Mouse (Mus musculus): ENCODE measurements around the gene Selenon. TPM values are rescaled to one million over a fixed set of nuclear protein-coding genes. Genes with fewer than 3 reads are reported as not detected.

The Selenon gene
- polyA plus RNA-seq, 1 experiment: 33.3 TPM

DNA sequence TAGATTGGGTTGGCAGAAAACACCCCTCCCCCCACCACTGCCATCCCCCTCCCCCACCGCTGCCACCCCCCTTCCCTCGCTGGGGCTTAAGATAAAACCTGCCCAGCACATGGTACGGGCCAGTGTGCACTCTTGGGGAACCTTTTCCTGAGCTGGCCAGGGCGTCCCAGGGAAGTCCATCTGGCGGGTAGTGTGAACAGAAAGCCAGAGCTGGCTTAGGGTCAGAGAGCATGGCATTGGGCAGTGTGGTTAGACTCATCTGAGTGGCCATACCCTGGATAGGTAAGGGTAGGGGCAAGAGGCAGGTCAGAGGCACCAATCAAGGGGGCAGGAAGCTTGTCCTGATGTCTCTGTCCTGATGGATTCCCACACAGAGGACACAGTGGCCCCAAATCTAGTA lies 27.7 kb upstream of the Selenon start:
- TF ChIP-seq POLR2A (IDR thresholded peaks at IDR 0.05; ENCODE audit: borderline replicate concordance, low read depth, low read length): no peak
- TF ChIP-seq CTCF (IDR thresholded peaks at IDR 0.05; ENCODE audit: low read depth, low read length): no peak

DNA sequence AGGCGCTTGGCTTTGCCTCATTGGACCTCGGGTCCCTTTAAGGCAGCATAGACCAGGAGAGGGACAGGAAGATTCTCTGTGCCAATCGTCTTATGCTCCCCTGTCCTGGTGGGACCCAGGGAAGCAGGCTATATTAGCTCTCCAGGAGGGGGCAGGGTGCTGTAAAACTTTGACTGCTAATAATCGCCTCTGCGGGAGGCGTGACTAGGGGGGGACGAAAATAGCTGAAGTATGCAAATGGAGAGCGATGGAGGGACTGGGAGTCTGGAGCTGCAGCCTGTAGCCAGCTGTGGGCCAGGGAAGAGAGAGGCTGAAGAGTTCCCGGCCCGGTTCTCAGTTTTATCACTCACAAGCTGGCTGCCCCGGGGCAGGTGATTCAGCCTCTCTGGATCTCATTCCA lies 27.2 kb upstream of the Selenon start:
- Histone ChIP-seq H3K4me1 (ENCODE audit: control insufficient read depth, insufficient read depth, low read length) (0 out of 2 replicates have a peak, but pooled peaks cover 5% of the 10 kb centered on the region), H3K27ac (ENCODE audit: insufficient read depth, low read depth, low read length) (no peak overlapping the region), H3K4me3 (ENCODE audit: insufficient read depth, low read length) (no peak overlapping the region)
- TF ChIP-seq POLR2A (IDR thresholded peaks at IDR 0.05; ENCODE audit: borderline replicate concordance, low read depth, low read length) (no peak), CTCF (IDR thresholded peaks at IDR 0.05; ENCODE audit: low read depth, low read length) (no peak)

More for the DNA sequence above, 27.7 kb upstream of the Selenon start:
- Histone ChIP-seq H3K4me1 (ENCODE audit: control insufficient read depth, insufficient read depth, low read length) (peaks cover 9% of the 10 kb centered on the region; the same call in 1 of the 2 replicates), H3K27ac (ENCODE audit: insufficient read depth, low read depth, low read length) (no peak overlapping the region), H3K4me3 (ENCODE audit: insufficient read depth, low read length) (no peak overlapping the region)

DNA sequence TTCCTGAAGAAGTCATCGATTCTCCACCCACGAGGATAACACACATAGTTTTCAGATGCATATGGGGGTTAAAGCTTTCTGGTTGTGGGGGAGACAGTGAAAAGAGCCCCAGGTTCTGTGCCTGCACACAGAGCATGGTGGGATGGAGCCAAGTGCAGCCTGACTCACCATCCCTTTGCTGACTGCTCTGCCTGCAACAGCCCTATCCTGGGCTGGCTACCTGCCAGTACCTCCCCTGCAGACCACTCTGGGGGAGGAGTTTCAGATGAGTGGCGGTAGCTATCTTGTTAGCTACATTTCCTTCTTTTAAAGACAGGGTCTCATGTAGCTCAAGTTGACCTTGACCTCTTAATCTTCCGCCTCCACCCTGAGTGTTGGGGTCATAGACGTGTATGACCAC lies 26.4 kb upstream of the Selenon start:
- no peak overlapping the region for H3K4me3 ChIP-seq (ENCODE audit: insufficient read depth, low read length)
- no peaks in the 10 kb centered on the region for H3K4me1 ChIP-seq (ENCODE audit: control insufficient read depth, insufficient read depth, low read length)
- TF ChIP-seq CTCF (IDR thresholded peaks at IDR 0.05; ENCODE audit: low read depth, low read length) (no peak), POLR2A (IDR thresholded peaks at IDR 0.05; ENCODE audit: borderline replicate concordance, low read depth, low read length) (no peak)
- H3K27ac ChIP-seq (ENCODE audit: insufficient read depth, low read depth, low read length): no peak overlapping the region

DNA sequence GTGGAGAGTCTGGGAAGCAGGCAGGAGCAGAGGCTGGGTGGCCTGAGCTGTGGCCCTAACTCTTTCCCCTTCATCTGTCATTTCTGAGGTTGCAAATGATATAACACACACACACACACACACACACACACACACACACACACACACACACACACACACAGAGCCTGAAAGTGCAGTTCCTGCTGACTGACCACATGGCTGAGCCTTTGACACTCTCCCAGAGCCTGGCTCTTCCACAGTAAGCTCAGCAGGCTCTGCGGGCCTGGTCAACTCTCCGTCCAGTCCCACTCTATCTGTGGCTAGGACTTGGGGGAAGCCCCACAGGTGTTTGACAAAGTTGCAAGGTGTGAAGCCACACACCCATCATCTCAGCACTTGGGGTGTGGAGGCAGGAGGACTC lies 25.3 kb upstream of the Selenon start:
- no peak overlapping the region for H3K4me3 ChIP-seq (ENCODE audit: insufficient read depth, low read length)
- TF ChIP-seq POLR2A (IDR thresholded peaks at IDR 0.05; ENCODE audit: borderline replicate concordance, low read depth, low read length) (no peak), CTCF (IDR thresholded peaks at IDR 0.05; ENCODE audit: low read depth, low read length) (no peak)
- no peaks in the 10 kb centered on the region for H3K4me1 ChIP-seq (ENCODE audit: control insufficient read depth, insufficient read depth, low read length)
- H3K27ac ChIP-seq (ENCODE audit: insufficient read depth, low read depth, low read length): no peak overlapping the region

DNA sequence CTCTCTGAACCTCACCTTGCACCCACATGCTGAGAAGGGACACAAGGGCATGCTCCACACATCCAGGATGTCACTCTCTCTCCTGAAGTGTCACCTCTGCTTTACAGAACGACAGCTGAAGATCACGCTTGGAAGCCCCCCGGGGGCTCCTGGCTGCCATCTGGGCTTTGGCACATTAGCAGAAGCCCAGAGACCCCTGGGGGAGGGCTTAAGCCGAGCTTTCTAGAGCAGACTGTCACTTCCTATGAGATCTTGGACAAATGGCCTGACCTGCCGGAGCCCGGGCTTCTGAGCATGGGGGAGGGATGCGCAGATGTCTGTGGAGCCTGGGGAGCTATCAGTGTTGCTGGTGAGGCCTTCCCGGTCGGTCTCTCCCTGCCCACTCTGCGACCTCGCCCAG lies 23.5 kb upstream of the Selenon start:
- no peak overlapping the region for H3K27ac ChIP-seq (ENCODE audit: insufficient read depth, low read depth, low read length)
- H3K4me3 ChIP-seq (ENCODE audit: insufficient read depth, low read length): no peak overlapping the region
- H3K4me1 ChIP-seq (ENCODE audit: control insufficient read depth, insufficient read depth, low read length): no peaks in the 10 kb centered on the region
- TF ChIP-seq POLR2A (IDR thresholded peaks at IDR 0.05; ENCODE audit: borderline replicate concordance, low read depth, low read length): no peak
- TF ChIP-seq CTCF (IDR thresholded peaks at IDR 0.05; ENCODE audit: low read depth, low read length): no peak

DNA sequence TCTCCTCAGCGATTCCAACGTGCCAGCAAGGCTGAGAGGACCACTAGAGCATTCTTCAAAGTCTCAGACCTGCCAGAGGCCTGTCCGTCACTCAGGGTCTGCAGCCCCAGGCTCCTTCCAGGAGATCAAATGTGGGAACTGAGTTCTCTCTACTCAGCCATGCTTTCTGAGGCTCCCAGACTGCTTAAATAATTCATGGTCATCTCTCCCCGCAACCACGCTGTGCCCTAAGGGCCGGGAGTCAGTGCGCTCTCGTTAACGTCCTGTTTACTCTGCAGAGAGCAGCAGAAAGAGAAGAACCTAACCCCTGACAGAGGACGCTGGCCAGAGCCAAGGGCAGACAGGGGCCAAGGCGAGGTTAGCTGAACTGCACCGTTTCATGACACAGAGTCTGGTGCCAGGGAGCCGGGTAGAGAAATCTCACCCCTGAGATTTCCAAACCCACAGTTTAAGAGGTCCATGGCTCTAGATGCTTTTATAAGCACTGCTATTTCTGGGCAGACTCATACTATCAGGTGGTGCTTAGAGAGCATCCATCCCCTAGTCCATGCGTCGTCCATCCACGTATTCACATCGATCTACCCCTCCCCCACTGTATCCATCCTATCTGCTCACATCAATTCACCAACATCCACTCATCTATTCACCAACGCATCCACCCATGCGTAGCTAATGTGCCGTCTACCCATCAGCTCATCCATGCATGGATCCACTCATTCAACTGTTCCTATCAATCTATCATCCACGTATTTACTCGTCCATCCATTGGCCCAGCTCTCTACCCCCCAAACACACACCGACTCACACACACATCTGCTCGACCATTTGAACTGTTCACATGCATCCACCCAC lies 20.7 kb upstream of the Selenon start:
- no peak overlapping the region for H3K4me3 ChIP-seq (ENCODE audit: insufficient read depth, low read length)
- H3K4me1 ChIP-seq (ENCODE audit: control insufficient read depth, insufficient read depth, low read length): no peaks in the 10 kb centered on the region
- H3K27ac ChIP-seq (ENCODE audit: insufficient read depth, low read depth, low read length): no peak overlapping the region
- TF ChIP-seq POLR2A (IDR thresholded peaks at IDR 0.05; ENCODE audit: borderline replicate concordance, low read depth, low read length) (no peak), CTCF (IDR thresholded peaks at IDR 0.05; ENCODE audit: low read depth, low read length) (no peak)

DNA sequence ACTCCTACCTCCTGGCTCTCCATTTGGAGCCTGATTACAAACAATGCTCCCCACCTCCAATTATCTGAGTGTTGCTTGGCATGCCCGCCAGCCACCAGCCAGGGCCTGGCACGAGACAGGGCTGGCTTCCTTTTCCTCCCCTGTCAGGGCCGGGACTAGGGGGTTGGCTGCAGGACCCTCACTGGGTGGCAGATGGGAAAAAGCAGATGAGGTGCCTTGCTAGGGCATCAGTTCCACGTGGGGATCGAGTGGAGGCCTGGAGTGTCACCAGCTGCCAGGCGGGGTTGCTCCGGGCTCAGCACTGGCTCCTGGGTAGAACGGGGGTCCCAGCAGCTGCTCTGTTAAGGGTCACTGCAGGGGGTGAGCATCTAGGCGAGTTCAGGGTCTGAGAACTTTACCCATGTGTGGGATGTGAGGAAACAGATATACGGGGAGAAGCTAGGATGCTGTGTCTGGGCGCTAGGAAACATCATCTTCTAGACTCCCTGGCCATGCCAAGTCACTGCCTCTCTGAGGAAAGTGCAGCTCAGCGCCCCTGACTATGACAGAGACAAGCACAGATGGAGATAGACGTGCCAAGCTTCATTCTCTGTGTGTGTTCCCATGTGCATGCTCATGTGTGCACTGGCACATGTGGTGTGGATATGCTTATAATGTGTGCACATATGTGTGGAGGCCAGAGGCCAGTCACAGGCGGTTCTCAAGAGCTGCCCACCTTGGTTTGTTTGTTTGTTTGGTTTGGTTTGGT lies 18.9 kb upstream of the Selenon start:
- TF ChIP-seq CTCF (IDR thresholded peaks at IDR 0.05; ENCODE audit: low read depth, low read length): no peak
- TF ChIP-seq POLR2A (IDR thresholded peaks at IDR 0.05; ENCODE audit: borderline replicate concordance, low read depth, low read length): no peak
- Histone ChIP-seq H3K27ac (ENCODE audit: insufficient read depth, low read depth, low read length) (no peak overlapping the region), H3K4me3 (ENCODE audit: insufficient read depth, low read length) (no peak overlapping the region), H3K4me1 (ENCODE audit: control insufficient read depth, insufficient read depth, low read length) (no peaks in the 10 kb centered on the region)

DNA sequence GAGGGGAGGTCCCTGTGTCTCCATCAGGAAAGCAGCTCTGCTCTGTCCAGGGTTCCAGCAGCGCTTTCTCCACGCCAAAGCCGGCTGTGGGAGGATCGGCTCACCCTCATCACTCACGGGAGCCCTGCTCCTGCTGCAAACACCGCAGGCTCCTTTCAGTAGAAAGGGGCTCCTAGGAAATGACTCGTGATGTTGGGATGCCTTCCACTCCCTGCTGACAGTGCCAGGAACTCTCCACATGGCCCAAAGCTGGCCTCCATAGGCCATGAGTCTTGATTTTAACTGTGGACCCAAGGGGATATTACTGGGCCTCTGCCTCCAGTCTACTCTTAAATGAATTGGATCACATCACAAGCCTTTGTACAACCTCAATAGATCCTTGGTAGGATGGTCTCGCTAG lies 17.9 kb upstream of the Selenon start:
- Histone ChIP-seq H3K27ac (ENCODE audit: insufficient read depth, low read depth, low read length) (no peak overlapping the region), H3K4me1 (ENCODE audit: control insufficient read depth, insufficient read depth, low read length) (no peaks in the 10 kb centered on the region), H3K4me3 (ENCODE audit: insufficient read depth, low read length) (no peak overlapping the region)
- TF ChIP-seq CTCF (IDR thresholded peaks at IDR 0.05; ENCODE audit: low read depth, low read length): no peak

DNA sequence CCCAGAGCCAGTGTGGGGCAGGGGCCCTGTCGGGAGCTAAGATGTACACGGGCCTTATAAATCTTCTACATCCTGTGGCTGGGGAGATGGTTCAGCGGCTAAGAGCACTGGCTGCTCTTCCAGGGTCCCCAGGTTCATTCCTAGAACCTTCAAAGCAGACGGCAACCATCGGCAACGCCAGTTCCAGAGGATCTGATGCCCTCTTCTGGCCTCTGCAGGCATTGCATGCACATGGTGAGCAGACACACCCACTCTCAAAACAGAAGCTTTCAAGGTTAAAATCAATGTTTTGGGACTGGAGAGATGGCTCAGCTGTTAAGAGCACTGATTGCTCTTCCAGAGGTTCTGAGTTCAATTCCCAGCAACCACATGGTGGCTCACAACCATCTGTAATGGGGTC lies 17.2 kb upstream of the Selenon start:
- 0 out of 2 replicates have a peak, but pooled peaks have one; percentile 16 for TF ChIP-seq CTCF (IDR thresholded peaks at IDR 0.05; ENCODE audit: low read depth, low read length)
- TF ChIP-seq POLR2A (IDR thresholded peaks at IDR 0.05; ENCODE audit: borderline replicate concordance, low read depth, low read length): no peak
- no peak overlapping the region for H3K4me3 ChIP-seq (ENCODE audit: insufficient read depth, low read length)
- H3K4me1 ChIP-seq (ENCODE audit: control insufficient read depth, insufficient read depth, low read length): no peaks in the 10 kb centered on the region

More for the DNA sequence above, 17.2 kb upstream of the Selenon start:
- H3K27ac ChIP-seq (ENCODE audit: insufficient read depth, low read depth, low read length): no peak overlapping the region
